Mouse (Mus musculus) stomach, postnatal 0 days (tissue): ENCODE results near the gene Timp4.

Source experiments
- CTCF ChIP-seq: IDR thresholded peaks from 2 replicates; pipeline ENCODE4 v1.5.1; 2016; ENCODE audit warnings: antibody characterized with exemption, low read depth, mild to moderate bottlenecking, moderate library complexity
- EP300 ChIP-seq: optimal IDR thresholded peaks from 2 replicates; pipeline ENCODE3; 2016; ENCODE audit warnings: antibody characterized with exemption

DNA sequence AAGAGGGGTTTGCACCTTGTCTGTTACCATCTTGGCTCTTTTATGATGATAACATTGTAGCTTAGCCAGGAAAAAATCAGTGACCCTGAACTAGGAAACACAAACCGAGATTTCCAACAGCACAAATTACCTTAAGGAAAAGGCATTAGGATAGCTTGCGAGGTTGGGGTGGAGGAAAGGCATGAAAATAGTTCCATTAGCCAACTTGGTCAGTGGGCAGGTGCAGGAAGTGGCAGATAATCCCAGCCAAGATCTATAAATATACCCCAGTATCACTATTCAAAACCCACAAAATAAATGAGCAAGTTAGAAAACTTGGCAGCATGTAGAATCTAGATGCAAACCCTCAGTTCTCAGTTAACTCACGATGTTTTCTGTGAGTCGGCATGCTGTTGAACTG, 20.2 kb downstream of the Timp4 start:
- TF ChIP-seq CTCF (no peak), EP300 (no peak)
